Mouse (Mus musculus) 3134 (cell line): ENCODE results near the gene Plcxd1.
"Not testable (repeated sequence)": the region's sequence is repeated elsewhere in the genome, so short reads cannot be mapped to it uniquely, and the experiment has no call there.

Experiments
- DNase-seq: peaks from one replicate; pipeline ENCODE4 v3.0.0-alpha.2; 2011; ENCODE audit warnings: low spot score; ENCODE audit not compliant: insufficient read length; ENCODE audit errors: extremely low read depth

Gene Plcxd1

DNA sequence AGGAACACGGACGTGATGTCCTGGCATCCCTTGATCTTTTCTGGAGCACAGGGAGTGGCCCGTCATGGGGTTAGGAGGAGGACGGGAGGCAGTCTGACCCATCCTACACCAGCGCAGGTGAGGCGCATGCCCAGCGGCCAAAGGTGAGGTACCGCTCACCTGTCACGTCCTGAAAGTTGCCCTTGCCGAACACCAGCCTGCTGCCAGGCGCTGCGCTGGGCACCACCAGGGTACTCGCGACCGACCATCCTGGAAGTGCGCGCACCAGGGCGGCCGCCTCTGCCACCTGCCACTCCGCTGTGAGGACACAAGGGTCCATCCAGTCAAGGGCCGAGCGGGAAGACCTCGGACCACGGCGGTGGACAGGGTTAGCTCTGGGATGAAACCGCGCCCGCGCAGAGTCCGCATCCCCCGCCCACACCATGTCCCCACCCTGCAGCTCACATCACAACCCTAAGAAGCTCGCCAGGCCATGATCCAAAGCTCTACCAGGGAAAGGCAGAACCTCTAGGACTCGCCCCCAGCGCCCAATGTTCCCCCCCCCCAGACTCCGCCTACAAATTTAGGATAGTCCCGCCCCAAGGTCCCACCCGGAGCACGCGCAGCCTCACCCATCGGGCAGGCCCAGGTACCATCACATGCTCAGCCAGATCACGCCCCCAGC lies 7.3 kb downstream of the Plcxd1 start:
- no peak for DNase-seq

DNA sequence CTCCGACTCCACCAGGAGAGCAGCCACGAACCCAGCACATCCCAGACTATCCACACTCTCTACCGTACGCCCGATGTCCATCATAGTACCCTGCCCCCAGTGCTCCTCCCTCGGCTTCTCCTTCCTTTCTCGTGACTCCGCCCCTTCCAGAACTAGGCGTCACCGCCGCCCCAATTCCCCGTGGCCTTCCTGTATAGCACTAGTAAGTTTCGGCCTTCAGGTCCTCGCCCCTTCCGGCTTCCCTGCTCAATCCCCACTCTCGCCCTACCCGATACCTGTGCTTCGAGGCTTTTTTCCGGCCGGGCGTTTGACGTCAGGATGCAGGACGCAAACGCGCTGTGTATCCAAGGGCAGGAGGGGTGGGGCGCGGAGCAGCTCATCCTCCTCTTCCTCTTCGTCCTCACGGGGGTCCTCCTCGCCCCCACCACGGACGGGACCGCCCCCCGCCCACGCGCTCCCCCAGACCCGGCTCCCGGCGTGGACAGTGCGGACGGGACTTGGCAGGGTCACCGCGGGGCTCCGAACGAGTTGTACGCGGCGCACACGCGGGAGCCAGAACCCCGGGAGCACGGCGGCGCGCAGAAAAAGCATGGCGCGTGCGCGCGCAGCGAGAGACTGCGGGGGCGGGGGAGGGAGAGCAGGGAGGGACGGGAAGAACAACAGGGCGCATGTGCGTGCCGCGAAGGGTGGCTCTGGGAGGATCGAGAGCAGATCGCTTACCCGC lies 8.0 kb downstream of the Plcxd1 start, which contains the start of gene Gtpbp6:
Gtpbp6 (minus strand) TSS at position 617 of the 724 bp plus-strand sequence.
- DNase-seq: peak; percentile 95

- DNase-seq: no peak
Measured at GRCm38 (mm10) chr5:110108305-110108628, 8.5 kb downstream of the Plcxd1 start.

DNA sequence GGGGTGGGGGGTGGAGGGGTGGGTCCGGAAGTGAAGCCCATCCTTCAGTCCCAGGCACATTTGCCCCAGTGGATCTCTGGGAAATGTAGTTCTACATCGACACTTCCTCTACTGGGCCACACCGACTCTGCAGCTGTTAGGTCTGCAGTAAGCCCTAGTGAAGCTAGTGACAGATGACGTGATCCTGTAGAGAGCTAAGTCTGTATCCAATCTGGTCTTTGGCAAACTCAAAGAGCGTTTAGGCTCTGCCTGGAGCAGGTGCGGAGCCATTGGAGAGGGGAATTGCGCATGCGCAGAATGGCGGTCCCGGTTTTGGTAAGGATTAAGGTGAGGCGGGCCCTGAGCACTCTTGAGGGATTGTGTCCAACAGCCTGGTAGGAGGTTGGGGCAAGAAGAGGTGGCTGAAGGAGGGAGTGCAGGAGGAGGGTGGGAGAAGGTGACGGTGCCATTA lies 10.2 kb downstream of the Plcxd1 start, which contains the start of gene Zfp605:
Zfp605 (plus strand) TSS at position 102 of the 451 bp plus-strand sequence.
- peak; percentile 44 for DNase-seq

GRCm38 (mm10) chr5:110122380-110122779 lies 22.6 kb downstream of the Plcxd1 start:
- not testable (repeated sequence) for DNase-seq

- peak; percentile 98 for DNase-seq
Measured at GRCm38 (mm10) chr5:110135293-110136086, 35.7 kb downstream of the Plcxd1 start, which contains the start of gene Chfr. Chfr (plus strand) TSS chr5:110135842.

- DNase-seq: no peak
Measured at GRCm38 (mm10) chr5:110136087-110136464, 36.3 kb downstream of the Plcxd1 start.

- no peak for DNase-seq
Measured at GRCm38 (mm10) chr5:110137816-110138215, 38.0 kb downstream of the Plcxd1 start.

GRCm38 (mm10) chr5:110139325-110139724 lies 39.6 kb downstream of the Plcxd1 start:
- no peak for DNase-seq

DNA sequence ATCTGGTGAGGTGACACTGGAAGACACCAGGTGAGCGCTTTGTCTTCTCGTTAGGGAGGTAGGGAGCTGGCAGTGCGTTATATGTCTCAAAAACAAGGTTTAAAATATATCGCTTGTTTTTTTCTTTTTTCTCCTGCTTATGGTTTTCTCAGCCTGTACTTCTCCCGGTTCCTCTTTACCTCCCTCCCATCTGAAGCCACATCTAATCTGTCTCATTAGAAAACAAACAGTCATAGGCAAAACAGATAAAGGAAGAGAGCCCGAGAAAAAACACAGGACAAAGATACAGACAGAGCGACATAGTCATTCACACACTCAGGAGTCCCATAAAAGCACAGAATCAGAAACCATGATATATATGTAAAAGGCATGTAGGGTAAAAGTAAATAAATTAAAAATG lies 40.7 kb downstream of the Plcxd1 start:
- DNase-seq: no peak

GRCm38 (mm10) chr5:110142309-110142708 lies 42.5 kb downstream of the Plcxd1 start:
- peak; percentile 35 for DNase-seq

DNA sequence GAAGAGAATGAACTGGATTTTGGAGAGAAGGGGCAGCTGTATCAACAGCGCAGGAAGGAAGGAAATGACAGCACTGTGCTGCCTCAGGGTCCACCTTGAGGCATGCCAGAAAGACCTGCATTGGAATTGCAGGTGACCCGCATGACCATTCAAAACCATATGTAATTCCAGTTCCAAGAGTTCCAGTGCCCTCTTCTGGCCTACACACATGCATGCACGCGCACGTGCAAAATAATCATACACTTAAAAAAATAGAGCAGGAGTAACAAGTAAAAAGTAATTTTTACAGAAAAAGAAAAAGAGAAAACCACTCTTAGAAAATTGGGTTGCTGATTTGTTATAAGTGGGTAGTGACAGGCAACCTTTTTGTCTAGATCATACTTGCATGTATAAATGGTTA lies 43.2 kb downstream of the Plcxd1 start:
- DNase-seq: no peak
